Mouse (Mus musculus): ENCODE data around the gene Nploc4.
"Not testable (repeated sequence)": the region's sequence is repeated elsewhere in the genome, so short reads cannot be mapped to it uniquely, and the experiment has no call there.

The Nploc4 gene

GRCm38 (mm10) chr11:120354304-120355276, 82.9 kb downstream of the Nploc4 start:
- DNase-seq (ENCODE audit: low read depth, low spot score), result no peak

- DNase-seq (ENCODE audit: low read depth, low spot score), result peak; percentile 90
Measured at GRCm38 (mm10) chr11:120353500-120354303, 83.8 kb downstream of the Nploc4 start.

DNA sequence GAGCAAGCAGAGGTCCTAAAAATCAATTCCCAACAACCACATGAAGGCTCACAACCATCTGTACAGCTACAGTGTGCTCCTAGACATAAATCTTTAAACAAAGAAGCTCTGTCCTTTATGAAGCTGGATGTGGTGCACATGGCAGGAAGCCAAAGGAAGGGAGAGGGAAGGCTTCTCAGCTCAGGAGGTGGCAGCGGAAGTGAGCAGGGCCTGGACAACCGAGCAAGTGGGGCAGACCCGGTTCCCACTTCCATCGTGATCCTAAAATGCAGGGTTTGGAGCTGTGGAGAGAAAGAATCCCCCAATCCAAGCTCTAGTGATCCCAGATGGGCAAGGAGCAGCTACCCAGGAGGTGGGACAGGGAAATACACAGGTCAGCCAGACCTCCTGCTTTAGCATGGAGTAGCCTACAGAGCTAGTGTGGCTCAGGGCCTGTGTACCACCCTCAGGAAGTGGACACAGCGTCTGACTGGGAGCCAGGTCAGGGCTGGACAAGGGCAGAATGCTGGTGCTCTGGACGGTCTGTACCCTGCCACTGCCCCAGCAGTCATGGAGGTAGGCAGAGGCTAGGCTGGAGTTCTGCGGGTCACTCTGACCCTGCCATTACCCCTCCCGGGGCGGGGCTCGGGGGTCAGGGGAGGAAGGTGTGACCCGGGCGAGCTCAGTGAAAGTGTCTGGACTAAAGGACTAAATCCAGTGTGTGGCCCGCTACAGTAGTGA, 84.8 kb downstream of the Nploc4 start:
- no peak for DNase-seq (ENCODE audit: low read depth, low spot score)

DNA sequence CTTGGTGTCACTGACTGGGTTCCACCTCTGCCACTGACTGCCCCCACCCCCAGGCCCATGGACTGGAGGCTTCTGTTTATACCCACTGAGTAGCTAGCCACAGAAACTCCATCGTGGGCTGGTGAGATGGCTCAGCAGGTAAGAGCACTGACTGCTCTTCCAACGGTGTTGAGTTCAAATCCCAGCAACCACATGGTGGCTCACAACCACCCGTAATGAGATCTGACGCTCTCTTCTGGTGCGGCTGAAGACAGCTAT, 85.5 kb downstream of the Nploc4 start:
- not testable (repeated sequence) for DNase-seq (ENCODE audit: low read depth, low spot score)

DNA sequence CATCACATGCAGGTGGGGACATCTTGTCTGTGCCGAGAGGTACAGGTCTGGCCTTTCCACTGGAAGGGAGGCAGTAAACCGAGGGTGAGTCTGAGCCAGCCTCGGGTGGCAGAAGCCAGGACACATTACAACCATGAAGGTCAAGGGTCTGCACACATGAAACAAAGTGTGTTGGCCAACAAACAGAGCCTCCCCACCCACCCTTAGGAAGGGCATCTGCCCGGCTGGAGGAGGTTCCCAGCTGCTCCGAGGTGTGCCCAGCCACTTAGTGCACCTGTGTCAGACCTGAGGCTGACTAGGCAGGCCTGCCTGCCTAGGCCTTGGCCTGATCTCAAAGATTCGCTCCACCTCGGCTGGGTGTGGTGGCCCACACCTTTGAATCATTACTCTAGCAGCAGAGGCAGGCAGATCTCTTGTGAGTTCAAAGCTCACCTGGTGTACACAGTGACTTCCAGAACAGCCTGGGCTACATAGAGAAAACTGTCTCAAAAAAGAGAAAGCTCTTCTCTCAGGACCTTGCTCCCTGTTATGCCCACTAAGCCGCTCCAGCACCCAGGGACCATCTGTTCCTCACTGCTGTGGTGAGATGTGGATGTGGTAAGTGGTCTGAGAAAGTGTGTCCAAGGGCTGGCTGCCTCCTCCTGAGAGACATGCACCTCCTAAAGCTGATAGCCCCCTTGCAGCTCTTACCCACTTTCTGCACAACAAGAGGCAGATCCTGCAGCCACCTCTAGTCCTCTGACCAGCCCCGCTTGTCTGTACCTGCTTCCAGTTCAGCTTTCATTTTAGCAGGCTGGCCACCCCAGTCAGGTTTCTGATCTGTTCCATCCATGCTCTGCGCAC, 86.0 kb downstream of the Nploc4 start:
- DNase-seq (ENCODE audit: low read depth, low spot score), result no peak

DNA sequence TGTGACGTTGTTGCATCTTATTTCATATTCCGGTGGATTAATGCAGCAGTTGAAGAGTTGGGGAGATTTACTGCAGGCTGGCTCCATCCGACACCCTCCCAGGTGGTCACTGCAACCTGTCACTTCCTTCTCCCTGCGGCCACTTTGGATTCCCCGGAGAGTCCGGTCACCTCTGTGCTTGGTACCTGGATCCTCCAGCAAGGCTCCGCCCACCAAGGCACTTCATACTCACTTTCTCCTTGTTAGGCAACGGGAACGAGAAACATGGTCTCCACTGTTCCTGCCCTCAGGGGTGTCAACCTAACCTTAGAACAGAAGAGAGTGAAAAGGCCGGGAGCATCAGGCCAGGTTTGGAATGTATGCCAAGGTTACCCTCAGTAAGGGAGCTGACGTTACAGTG, 86.8 kb downstream of the Nploc4 start:
- DNase-seq (ENCODE audit: low read depth, low spot score), result no peak

DNA sequence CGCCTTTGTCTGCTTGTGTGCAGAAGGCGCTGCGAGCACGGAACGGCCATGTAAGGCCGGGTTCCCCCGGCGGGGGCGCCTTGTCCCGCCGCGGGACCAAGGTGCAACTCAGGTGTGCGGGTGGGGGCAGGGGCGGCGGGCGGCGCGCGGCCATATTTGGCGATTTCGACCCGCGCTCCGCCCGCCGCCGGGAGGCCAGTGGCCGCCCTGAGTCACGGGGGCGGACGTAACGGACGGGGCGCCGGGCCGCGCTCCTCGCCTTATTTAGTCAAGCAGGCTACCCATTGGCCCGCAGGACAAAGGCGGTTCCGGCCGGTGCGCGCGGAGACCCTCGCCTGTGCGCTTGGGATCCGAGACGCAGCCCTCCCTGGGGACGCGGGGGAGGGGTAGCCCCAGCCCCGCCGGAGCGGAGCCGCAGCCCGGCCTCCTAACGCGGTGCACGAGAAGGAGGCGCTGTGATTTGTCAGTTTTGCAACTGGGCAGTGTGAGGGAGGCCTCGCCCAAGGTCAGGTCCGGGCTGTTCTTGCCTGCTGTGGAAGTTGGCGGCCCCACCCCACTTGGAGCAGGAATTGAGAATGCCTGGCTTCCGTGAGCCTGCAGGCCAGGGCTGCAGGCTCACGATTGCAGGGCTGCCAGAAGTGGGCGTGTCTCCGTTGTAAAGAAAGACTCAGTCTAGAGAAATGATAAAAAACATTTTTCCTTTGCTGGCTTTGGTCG, 87.4 kb downstream of the Nploc4 start:
- peak; percentile 86 for DNase-seq (ENCODE audit: low read depth, low spot score)

- DNase-seq (ENCODE audit: low read depth, low spot score), result peak; percentile 60
Measured at GRCm38 (mm10) chr11:120349371-120349985, 88.0 kb downstream of the Nploc4 start.

- DNase-seq (ENCODE audit: low read depth, low spot score), result no peak
Measured at GRCm38 (mm10) chr11:120348684-120349370, 88.7 kb downstream of the Nploc4 start.

DNA sequence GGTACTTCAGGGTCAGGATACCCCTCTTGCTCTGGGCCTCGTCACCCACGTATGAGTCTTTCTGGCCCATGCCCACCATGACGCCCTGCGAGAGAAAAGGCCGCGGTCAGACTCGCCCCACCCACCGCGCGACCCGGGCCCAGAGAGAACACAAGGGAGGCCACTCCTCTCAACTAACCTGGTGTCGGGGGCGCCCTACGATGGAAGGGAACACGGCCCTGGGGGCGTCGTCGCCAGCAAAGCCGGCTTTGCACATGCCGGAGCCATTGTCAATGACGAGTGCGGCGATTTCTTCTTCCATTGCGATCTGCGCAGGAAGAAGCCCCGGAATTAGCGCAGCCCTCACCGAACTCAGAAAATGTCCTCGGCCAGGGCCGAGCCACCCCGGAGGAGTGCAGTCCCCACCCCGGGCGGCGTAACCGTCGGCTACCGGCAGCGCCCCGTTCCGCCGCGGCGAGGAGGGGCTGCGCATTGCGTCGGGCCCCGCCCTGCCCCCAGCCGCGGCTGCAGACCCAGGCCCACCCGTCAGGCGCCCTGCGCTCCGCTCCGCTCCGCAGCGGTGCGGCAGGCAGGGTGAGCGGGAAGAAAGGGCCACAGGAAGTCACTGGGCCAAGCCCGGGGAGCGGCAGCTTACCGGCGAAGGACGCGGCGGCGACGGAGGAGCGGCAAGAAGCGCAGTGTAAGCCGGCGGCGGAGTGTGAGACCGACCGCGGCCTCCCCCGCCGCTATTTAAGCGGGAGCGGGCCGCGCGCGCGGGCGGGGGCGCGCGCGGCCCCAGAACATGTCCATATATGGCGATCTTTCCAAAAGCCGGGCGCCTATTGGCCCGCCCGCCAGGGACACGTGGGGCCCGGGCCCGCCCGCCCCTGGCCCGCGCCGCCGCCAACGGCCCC, 89.5 kb downstream of the Nploc4 start, which contains the start of gene Actg1:
Gene Actg1, minus strand, starts transcription at position 752 of the 893 bp plus-strand sequence.
- peak; percentile 90 for DNase-seq (ENCODE audit: low read depth, low spot score)

GRCm38 (mm10) chr11:120347301-120347700, 90.2 kb downstream of the Nploc4 start:
- DNase-seq (ENCODE audit: low read depth, low spot score), result peak; percentile 65

GRCm38 (mm10) chr11:120346383-120347034, 91.0 kb downstream of the Nploc4 start:
- not testable (repeated sequence) for DNase-seq (ENCODE audit: low read depth, low spot score)

- no peak for DNase-seq (ENCODE audit: low read depth, low spot score)
Measured at GRCm38 (mm10) chr11:120345067-120345681, 92.3 kb downstream of the Nploc4 start.

- DNase-seq (ENCODE audit: low read depth, low spot score), result no peak
Measured at GRCm38 (mm10) chr11:120344310-120344920, 93.1 kb downstream of the Nploc4 start.

DNA sequence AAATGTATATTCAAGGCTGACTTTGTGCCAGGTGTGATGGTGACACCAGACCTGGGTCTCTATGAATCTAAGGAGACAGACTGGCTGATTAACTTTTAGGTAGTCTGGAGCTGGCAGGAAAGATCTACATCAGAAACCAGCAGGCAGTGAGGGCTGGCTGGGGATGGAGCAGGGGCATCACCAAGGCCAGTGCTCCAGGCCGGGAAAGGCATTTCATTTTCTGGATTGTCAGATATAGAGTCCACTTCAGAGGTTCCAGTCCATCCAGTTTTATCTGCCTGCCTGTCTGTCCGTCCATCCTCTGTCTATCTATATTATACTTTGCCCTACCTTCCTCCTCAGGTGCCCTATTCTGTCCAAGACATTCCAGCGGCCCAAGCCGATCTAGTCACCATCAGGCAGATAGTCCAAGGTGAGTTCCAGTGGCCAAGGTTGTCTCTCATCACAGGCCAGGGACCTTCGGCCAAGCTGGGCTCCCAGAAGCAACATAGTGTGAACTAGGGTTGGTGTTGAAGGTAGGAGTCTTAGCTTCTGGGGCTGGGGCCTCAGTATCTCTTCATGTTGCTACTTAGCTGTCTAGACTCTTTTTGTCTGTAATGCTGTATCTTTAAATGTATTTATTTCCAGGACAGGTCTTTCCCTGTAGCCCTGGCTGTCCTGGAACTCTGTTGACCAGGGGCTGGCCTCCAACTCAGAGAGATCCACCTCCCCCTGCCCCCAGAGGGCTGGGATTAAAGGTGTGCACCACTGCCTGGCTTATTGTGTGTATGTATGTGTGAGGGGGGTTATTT, 93.8 kb downstream of the Nploc4 start:
- no peak for DNase-seq (ENCODE audit: low read depth, low spot score)

DNA sequence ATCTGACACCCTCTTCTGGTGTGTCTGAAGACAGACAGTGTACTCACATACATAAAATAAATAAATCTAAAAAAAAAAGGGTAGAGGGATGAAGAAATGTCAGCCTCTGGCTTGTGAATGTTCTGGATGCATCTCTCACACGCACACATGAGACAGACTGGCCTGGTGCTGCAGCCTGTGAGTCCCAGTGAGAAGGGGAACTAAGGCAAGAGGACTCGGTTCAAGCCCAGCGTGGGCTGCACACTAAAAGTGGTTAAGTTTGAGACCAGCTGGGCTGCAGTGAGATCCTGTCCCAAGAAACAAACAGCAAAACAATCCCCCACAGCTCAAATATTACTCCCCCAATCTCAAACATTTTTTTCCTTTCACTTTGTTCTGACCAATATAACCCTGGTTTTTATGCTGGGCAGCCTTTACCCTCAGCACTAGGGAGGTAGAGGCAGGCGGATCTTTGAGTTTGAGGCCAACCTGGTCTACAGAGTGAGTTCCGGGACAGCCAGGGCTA, 94.8 kb downstream of the Nploc4 start:
- DNase-seq (ENCODE audit: low read depth, low spot score), result no peak

Data from CD4-positive, CD25-positive, alpha-beta regulatory T cell, adult 2 months (primary cell).